Mouse (Mus musculus) intestine, embryonic 16.5 days (tissue): ENCODE results near the gene Islr. TPM values are rescaled to one million over a fixed set of nuclear protein-coding genes. Genes with fewer than 3 reads are reported as not detected.

Experiments used
- ATAC-seq: fragments of 200-750 bp; cut with Nextera tagmentation; 2 replicates; pipeline ENCODE4 v1.8.0; 2017; ENCODE audit warnings: moderate TSS enrichment, moderate library complexity
- H3K27ac ChIP-seq: fragments of 300-500 bp; sonication (generic); 2 replicates; pipeline ENCODE4 v1.5.1; 2014; ENCODE audit warnings: mild to moderate bottlenecking, low read length
- H3K27me3 ChIP-seq: fragments of 300-500 bp; sonication (generic); replicated peaks from 2 replicates; pipeline ENCODE4 v1.6.1; 2014; ENCODE audit warnings: low read length, control low read depth, mixed read lengths; ENCODE audit not compliant: control insufficient read depth, insufficient read depth
- H3K36me3 ChIP-seq: fragments of 300-500 bp; sonication (generic); 2 replicates; pipeline ENCODE4 v1.6.1; 2014; ENCODE audit warnings: low read length, control low read depth; ENCODE audit not compliant: control insufficient read depth, insufficient read depth
- H3K4me1 ChIP-seq: fragments of 300-500 bp; sonication (generic); 2 replicates; pipeline ENCODE4 v1.6.1; 2014; ENCODE audit warnings: low read length, control low read depth, mixed read lengths; ENCODE audit not compliant: control insufficient read depth, insufficient read depth
- H3K4me2 ChIP-seq: fragments of 300-500 bp; sonication (generic); 2 replicates; pipeline ENCODE4 v1.6.1; 2014; ENCODE audit warnings: low read depth, low read length, control low read depth
- H3K4me3 ChIP-seq: fragments of 300-500 bp; sonication (generic); 2 replicates; pipeline ENCODE4 v1.5.1; 2014; ENCODE audit warnings: mild to moderate bottlenecking, low read length
- H3K9ac ChIP-seq: fragments of 300-500 bp; sonication (generic); 2 replicates; pipeline ENCODE4 v1.6.1; 2014; ENCODE audit warnings: low read depth, low read length
- H3K9me3 ChIP-seq: fragments of 300-500 bp; sonication (generic); 2 replicates; pipeline ENCODE4 v1.6.1; 2016; ENCODE audit warnings: low read length, control low read depth; ENCODE audit not compliant: control insufficient read depth
- WGBS: fragments of 180-500 bp; shearing (Covaris S2); extraction: QIAGEN DNeasy Blood & Tissue Kit; methylation state at CpG from one replicate; pipeline ENCODE4 v1.1.7; 2014; 5-methylcytosine and 5-hydroxymethylcytosine counted together
- polyA plus RNA-seq: library from polyadenylated mRNA; unstranded; fragments of >200 nt; fragmentation: Nextera tagmentation; extraction: Ambion mirVana; gene quantifications from 2 replicates; pipeline ENCODE4 v1.2.1, GENCODE M21; 2015

Gene Islr
- polyA plus RNA-seq, 1 experiment from 2014 or later, result 77.5 TPM

- WGBS, result 2% methylated on average over 41 of the region's 41 CpGs
- Histone ChIP-seq H3K27me3 (peaks cover 91% of the 10 kb centered on the region), H3K36me3 (no peaks in the 10 kb centered on the region), H3K4me3 (peak overlapping the region; percentile 4; the same call in 1 of the 2 replicates), H3K27ac (no peak overlapping the region), H3K4me2 (no peak overlapping the region), H3K9me3 (no peaks in the 10 kb centered on the region), H3K4me1 (peaks cover 41% of the 10 kb centered on the region), H3K9ac (no peak overlapping the region)
- no peak for ATAC-seq
Measured at GRCm38 (mm10) chr9:58199381-58200269, 4.5 kb downstream of the Islr start.

GRCm38 (mm10) chr9:58198801-58199371 lies 5.2 kb downstream of the Islr start:
- no peak for ATAC-seq
- peaks cover 41% of the 10 kb centered on the region for H3K4me1 ChIP-seq
- no peak overlapping the region for H3K27ac ChIP-seq
- WGBS, result 2% methylated on average over 38 of the region's 38 CpGs
- no peak overlapping the region for H3K4me2 ChIP-seq
- peak overlapping the region; percentile 4; the same call in 1 of the 2 replicates for H3K4me3 ChIP-seq
- H3K9me3 ChIP-seq, result no peaks in the 10 kb centered on the region
- peaks cover 93% of the 10 kb centered on the region for H3K27me3 ChIP-seq
- no peaks in the 10 kb centered on the region for H3K36me3 ChIP-seq
- no peak overlapping the region for H3K9ac ChIP-seq

- Histone ChIP-seq H3K27me3 (peaks cover 85% of the 10 kb centered on the region), H3K36me3 (no peaks in the 10 kb centered on the region), H3K4me1 (peaks cover 41% of the 10 kb centered on the region), H3K9ac (peak overlapping the region; percentile 5; the same call in 1 of the 2 replicates), H3K4me3 (peak overlapping the region; percentile 28), H3K27ac (no peak overlapping the region), H3K4me2 (peak overlapping the region; percentile 46), H3K9me3 (no peaks in the 10 kb centered on the region)
- 0 out of 2 replicates have a peak, but pooled peaks have one; percentile 26 for ATAC-seq
- 1% methylated on average over 58 of the region's 58 CpGs for WGBS
Measured at GRCm38 (mm10) chr9:58197781-58198701, 6.1 kb downstream of the Islr start.

GRCm38 (mm10) chr9:58196610-58197567 lies 7.2 kb downstream of the Islr start:
- no peaks in the 10 kb centered on the region for H3K9me3 ChIP-seq
- no peak for ATAC-seq
- H3K27ac ChIP-seq, result no peak overlapping the region
- H3K4me1 ChIP-seq, result peaks cover 37% of the 10 kb centered on the region
- peak overlapping the region; percentile 19 for H3K4me3 ChIP-seq
- no peak overlapping the region for H3K4me2 ChIP-seq
- no peaks in the 10 kb centered on the region for H3K36me3 ChIP-seq
- H3K9ac ChIP-seq, result peak overlapping the region; percentile 5; the same call in 1 of the 2 replicates
- peaks cover 73% of the 10 kb centered on the region for H3K27me3 ChIP-seq
- 5% methylated on average over 46 of the region's 46 CpGs for WGBS

- no peak for ATAC-seq
- peaks cover 30% of the 10 kb centered on the region for H3K4me1 ChIP-seq
- no peaks in the 10 kb centered on the region for H3K36me3 ChIP-seq
- H3K27me3 ChIP-seq, result peaks cover 66% of the 10 kb centered on the region
- no peak overlapping the region for H3K27ac ChIP-seq
- no peaks in the 10 kb centered on the region for H3K9me3 ChIP-seq
- H3K4me2 ChIP-seq, result no peak overlapping the region
- no peak overlapping the region for H3K9ac ChIP-seq
- WGBS, result 5% methylated on average over 12 of the region's 14 CpGs
- no peak overlapping the region; the same call in 1 of the 2 replicates for H3K4me3 ChIP-seq
Measured at GRCm38 (mm10) chr9:58196141-58196540, 8.0 kb downstream of the Islr start.

DNA sequence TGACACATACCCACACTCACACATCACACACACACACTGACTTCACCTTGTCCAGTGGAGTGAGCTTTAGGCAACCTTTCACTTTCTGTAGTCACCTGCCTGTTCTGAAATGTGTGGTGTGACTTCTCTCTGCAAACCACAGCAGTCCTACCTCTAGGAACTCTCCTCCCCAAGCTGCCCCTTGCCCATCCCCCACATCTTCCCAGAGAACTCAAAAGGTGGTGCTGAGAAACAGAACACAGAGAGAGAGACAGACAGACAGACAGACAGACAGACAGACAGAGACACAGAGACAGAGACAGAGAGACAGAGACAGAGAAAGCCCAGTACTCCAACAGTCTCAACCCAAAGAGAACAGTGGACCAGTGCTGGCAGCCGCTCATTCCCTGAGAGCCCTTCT lies 8.4 kb downstream of the Islr start:
- Histone ChIP-seq H3K9ac (no peak overlapping the region), H3K4me1 (peaks cover 29% of the 10 kb centered on the region), H3K36me3 (no peaks in the 10 kb centered on the region), H3K27ac (no peak overlapping the region), H3K4me2 (no peak overlapping the region), H3K9me3 (no peaks in the 10 kb centered on the region), H3K27me3 (peaks cover 61% of the 10 kb centered on the region), H3K4me3 (no peak overlapping the region)
- no peak for ATAC-seq
- 6% methylated on average over 1 of the region's 1 CpGs for WGBS

GRCm38 (mm10) chr9:58194222-58194621 lies 9.9 kb downstream of the Islr start:
- Histone ChIP-seq H3K9me3 (no peaks in the 10 kb centered on the region), H3K4me3 (no peak overlapping the region), H3K27me3 (peaks cover 47% of the 10 kb centered on the region), H3K4me1 (peaks cover 29% of the 10 kb centered on the region), H3K27ac (no peak overlapping the region), H3K9ac (no peak overlapping the region), H3K4me2 (no peak overlapping the region), H3K36me3 (no peaks in the 10 kb centered on the region)
- 71% methylated on average over 9 of the region's 9 CpGs for WGBS
- no peak for ATAC-seq

DNA sequence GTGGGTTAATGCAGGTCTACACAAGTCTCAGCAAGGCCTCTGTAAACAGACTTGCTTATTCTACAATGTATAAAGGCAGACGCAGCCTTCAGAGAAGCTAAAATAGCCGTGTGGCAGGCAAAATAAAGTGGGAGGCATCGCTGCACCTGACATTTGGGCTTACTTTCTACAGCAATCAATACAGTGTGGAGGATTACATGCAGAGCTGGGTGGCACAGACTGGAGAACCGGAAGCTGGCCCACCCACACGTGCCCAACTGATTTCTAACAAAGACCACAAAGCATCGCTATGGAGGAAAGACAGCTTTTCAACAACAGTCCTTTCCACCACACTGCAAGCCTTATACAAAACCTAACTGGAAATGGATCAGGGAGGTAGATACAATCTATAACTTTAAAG lies 19.6 kb downstream of the Islr start:
- no peaks in the 10 kb centered on the region for H3K9me3 ChIP-seq
- H3K4me2 ChIP-seq, result no peak overlapping the region
- H3K4me3 ChIP-seq, result no peak overlapping the region
- H3K36me3 ChIP-seq, result no peaks in the 10 kb centered on the region
- no peaks in the 10 kb centered on the region for H3K4me1 ChIP-seq
- H3K9ac ChIP-seq, result no peak overlapping the region
- no peak overlapping the region for H3K27ac ChIP-seq
- ATAC-seq, result no peak
- no peaks in the 10 kb centered on the region for H3K27me3 ChIP-seq
- WGBS, result 76% methylated on average over 6 of the region's 6 CpGs
